Mouse (Mus musculus) layer of hippocampus, adult 9-11 months (tissue): ENCODE measurements around the gene H2-Ab1.
A peak's percentile ranks its signal among the peaks of the same experiment; 100 is the strongest.

Experiments
- DNase-seq: peaks from one replicate; pipeline ENCODE4 v3.0.0; 2022

The H2-Ab1 gene

GRCm38 (mm10) chr17:34286501-34286900 is 29.0 kb downstream of the H2-Ab1 start:
- DNase-seq, result no peak

GRCm38 (mm10) chr17:34286999-34287398 is 29.5 kb downstream of the H2-Ab1 start:
- DNase-seq, result no peak

- DNase-seq, result peak; percentile 89
Observed at GRCm38 (mm10) chr17:34287648-34288047, 30.2 kb downstream of the H2-Ab1 start, which contains the start of gene H2-Aa. Gene H2-Aa, minus strand, starts transcription at chr17:34287823.

DNA sequence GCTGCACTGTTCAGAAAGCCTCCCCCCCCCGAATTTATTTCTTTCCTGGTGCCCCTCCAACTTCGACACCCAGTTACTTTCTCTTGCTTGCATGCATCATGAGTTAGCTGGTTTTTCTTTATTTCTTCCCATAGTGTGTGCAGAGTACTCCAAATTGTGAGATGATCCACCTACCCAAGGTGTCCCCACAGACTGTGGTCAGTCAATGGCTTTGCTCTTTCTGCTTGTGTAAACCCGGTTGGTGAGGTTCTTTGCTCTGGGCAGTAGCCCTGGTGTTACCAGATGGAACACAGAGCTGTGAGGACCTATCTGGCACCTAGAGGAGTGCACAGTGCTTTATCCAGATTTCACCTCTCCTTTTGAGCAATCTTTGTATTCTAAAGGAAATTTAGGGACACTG is 30.6 kb downstream of the H2-Ab1 start:
- DNase-seq, result no peak

- DNase-seq, result peak; percentile 83
Observed at GRCm38 (mm10) chr17:34291609-34292008, 34.1 kb downstream of the H2-Ab1 start.

DNA sequence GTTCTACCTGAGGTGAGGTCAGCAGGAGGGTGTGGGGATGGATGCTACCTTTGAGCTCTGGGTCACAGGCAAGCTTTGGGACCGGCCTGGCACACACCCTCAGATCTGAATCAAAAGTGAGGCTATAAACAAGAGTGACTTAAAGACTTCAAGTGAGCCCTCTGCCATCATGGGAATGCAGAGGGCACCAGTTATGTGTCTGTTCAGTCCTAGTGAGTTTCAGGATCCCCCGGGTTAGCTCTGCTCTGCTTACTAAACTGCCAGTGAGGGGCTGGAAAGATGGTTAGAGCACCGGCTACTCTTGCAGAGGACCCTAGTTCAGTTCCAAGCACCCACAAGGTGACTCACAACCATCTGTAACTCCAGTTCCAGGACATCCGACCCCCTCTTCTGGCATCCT is 35.1 kb downstream of the H2-Ab1 start:
- no peak for DNase-seq

- no peak for DNase-seq
Observed at GRCm38 (mm10) chr17:34293533-34293932, 36.0 kb downstream of the H2-Ab1 start.

DNA sequence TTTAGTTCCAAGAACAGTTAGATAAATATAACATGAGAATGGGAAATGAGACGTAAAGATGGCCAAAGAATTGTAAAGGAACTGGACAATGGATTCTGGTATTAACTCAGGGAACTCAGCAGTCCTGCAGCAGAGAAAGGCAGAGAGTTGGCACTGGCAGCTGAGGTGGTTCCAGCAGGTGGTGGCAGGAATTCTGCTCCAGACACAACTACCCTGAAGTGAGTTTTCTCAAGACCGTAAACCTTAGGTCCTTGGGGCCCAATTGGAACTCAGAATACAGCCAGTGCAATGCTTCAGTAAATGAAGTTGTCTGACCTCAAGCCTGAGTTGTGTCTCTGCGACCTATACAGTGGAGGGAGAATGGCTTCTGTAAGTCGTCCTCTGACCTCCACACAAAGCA is 36.8 kb downstream of the H2-Ab1 start:
- DNase-seq, result no peak

- DNase-seq, result no peak
Observed at GRCm38 (mm10) chr17:34295307-34295706, 37.8 kb downstream of the H2-Ab1 start.

- DNase-seq, result peak; percentile 53
Observed at GRCm38 (mm10) chr17:34295891-34296794, 38.7 kb downstream of the H2-Ab1 start.

DNA sequence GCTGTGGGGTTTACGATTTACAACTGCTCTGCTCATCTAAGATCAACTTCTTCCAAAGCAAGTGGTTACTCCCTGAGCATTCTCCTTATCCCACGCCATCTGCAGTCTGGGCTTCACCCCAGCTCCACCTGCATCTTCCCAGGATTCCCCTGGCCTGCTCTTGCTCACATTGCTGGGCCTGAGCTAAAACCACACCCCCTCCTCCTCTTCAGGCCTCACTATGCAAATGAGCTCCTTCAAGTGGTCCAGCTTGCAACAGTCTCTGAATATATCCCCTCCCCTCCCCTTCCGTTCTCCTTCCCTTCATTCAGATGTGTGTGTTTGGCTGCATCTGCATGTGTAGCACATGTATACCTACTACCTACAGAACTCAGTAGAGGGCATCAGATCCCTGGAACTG is 41.9 kb downstream of the H2-Ab1 start:
- DNase-seq, result no peak

- DNase-seq, result no peak
Observed at GRCm38 (mm10) chr17:34300071-34300470, 42.6 kb downstream of the H2-Ab1 start.

DNA sequence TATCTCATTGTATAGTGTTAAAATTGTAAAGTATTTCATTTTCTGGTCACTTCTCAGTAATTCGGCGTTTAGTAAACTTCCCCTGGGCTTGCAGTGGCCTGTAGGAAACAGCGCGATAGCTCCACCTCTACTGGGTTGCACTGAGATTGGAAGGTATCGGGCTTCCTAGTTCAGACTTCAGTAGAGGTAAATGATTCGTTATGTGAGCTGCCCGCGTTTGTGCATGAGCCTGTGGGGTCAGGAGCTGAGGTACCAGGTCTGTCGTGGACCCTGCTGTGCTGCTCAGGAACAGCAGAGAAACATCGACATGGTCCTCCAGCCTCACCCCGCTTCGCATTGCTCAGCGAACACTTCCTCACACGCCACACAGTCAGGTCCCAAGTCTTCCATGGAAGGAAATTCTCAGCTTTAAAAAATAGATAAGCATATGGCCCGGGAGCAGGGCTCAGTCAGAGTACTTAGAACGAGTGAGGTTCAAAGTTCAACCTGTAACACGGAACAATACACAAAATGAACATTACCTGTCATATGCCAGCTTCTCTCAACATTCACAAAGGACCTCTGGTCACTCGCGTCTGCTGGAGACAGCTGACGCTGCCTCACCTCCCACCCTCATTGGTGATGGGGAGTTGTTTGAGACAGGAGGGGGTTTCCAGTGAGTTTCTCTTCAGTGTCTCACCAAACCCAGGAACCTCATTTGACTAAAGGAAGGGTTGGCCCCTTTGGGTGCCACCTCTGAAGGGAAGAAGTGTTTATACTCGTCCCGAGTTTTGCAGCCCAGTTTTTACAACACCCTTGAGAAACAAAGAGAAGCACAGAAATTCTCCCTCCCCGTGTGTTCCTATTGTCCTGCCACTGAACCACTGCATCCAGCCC is 43.4 kb downstream of the H2-Ab1 start:
- DNase-seq, result no peak

DNA sequence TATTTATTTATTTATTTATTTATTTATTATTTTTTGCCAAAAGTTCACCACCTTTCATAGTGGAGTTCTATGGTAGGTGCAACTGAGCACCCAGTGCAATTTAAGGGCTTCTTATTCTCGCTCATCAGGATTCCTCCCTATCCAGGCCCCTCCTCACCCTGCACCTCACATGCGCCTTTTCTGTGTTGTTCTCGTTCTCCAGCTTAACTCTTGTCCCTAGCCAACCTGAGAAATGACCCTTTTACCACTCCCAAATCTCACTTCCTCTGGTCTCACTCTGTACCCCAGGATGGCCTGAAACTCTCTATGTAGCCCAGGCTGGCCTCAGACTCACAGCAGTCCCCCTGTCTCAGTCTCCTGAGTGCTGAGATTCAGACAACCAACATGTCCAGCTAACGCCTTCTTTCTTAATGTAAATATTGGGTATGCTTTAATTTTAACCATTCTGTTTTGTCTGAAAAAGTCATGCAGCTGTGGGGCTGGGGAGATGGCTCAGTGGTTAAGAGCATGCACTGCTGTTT is 44.2 kb downstream of the H2-Ab1 start:
- DNase-seq, result no peak

DNA sequence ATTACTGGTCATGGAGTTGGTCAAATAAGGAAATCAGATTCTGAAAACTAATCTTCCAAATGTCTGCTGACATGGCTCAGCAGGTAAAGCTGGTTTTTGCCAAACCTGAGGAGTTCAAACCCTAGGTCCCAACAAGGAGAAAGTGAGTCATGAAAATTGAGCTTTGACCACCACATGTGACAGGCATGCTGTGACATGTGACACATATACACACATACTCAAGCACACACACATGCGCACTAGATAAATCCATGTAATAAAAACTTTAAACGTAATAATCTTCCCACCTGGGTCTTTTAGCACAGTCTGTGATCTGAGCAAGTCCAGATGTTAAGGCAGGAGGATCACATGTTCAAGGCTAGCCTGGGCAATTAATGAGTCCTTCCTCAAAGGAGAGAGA is 46.3 kb downstream of the H2-Ab1 start:
- DNase-seq, result no peak

DNA sequence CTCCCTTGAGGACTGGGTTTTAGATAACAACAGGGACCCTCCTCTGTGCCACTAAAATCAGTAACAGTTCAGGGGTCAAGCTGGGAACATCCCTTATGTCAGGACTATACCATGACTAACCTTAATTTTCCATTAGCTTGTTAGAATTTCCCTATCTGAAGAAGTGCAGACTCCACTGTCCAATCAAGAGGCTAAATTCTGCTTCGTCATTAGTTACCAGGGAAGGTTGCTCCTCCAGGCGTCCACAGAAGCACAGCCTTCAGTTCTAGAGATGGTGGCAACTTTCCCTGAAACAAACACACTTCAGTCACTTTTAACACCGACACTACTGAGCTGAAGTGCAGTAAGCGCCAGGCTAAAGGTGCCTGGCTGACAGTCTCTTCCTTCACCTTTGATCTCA is 47.3 kb downstream of the H2-Ab1 start:
- DNase-seq, result peak; percentile 84

GRCm38 (mm10) chr17:34305380-34306030 is 48.0 kb downstream of the H2-Ab1 start, which contains the start of gene H2-Eb1:
Gene H2-Eb1, plus strand, starts transcription at chr17:34305867.
- peak; percentile 92 for DNase-seq

- no peak for DNase-seq
Observed at GRCm38 (mm10) chr17:34306407-34306806, 48.9 kb downstream of the H2-Ab1 start.

DNA sequence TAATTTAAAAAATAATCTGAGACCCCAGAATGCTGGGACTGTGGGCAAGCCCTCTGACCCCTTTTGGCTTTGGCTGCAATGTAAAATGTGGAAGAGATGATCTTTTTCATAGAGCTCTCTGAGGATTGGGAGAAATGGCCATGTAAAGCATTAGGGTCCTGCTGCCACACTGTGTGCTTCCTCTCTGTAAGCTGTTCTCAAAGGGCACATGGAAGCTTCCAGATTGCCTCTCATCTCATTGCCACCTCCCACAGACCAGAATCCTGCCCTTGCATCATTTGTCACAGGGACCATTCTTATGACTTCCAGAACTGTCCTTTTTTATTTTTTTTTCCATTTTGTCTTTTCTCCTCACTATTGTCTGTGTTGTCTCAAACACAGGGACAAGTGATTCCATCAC is 49.7 kb downstream of the H2-Ab1 start:
- no peak for DNase-seq

GRCm38 (mm10) chr17:34308161-34308560 is 50.7 kb downstream of the H2-Ab1 start:
- DNase-seq, result no peak

GRCm38 (mm10) chr17:34309225-34309624 is 51.7 kb downstream of the H2-Ab1 start:
- DNase-seq, result no peak

DNA sequence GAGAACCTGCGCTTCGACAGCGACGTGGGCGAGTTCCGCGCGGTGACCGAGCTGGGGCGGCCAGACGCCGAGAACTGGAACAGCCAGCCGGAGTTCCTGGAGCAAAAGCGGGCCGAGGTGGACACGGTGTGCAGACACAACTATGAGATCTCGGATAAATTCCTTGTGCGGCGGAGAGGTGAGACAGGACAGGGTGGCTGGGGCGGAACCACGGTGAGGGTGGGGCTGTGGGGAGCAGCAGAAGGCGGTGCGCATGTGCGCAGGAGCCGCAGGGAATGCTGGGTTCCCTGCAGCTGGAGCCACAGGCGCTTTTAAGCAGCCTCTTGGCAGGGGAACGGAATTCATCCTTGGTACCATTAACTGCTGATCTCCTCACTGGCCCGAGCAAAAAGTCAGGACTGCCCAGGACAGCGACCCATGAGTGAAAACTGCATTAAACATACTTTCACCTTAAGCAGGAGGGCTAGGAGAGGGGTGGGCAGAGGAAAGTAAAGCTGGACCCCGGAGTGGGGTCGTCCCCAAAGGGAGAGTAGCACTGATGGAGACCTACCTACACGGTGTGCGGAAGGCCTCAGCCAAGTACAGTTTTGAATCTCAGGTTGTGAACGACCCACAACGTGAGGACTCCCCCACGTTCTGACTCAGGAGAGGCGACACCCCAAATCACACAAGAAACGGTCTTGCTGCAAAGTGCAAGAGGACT is 52.3 kb downstream of the H2-Ab1 start:
- peak; percentile 74 for DNase-seq
